Comparison of ENCODE assay signal across 33 mouse cellular contexts in the genomic region with DNA sequence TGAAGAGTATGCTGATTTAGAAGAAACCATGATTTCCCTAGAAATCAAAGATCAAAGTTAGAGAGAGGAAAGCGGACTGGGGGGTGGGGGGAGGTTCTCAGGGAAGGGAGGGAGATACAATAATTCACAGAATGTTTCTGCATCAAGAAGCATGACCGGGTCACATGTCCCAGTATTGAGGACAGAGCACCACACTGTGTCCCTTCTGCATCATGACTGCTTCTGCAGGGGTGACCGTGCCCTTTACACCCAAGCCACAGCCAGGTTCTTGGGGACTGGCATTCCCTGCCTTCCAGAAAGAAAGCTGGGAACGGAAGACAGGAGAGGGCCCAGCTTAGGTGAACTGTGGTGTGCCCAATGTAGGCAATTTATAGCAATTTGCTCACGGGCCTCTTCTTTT.
"Had no signal": no experiment of that assay in that cellular context is flagged by ENCODE, and none has a peak within 500 bp of the region (broad histone marks: within the 10 kb centered on the region; RNA-seq: fewer than 3 reads in every experiment).

No protein-coding gene starts in this region.

- H3K36me3 ChIP-seq: limb, embryonic 12.5 days; limb, embryonic 13.5 days; limb, embryonic 15.5 days; liver, embryonic 12.5 days; liver, embryonic 13.5 days; liver, embryonic 15.5 days; lung, embryonic 15.5 days; midbrain, embryonic 10.5 days; midbrain, embryonic 12.5 days; midbrain, embryonic 13.5 days; midbrain, embryonic 15.5 days; neural tube, embryonic 12.5 days; neural tube, embryonic 13.5 days had no signal

- H3K27ac ChIP-seq: limb, embryonic 10.5 days; limb, embryonic 12.5 days; limb, embryonic 13.5 days; limb, embryonic 15.5 days; liver, embryonic 12.5 days; liver, embryonic 13.5 days; liver, embryonic 14.5 days; liver, embryonic 15.5 days; lung, embryonic 15.5 days; macrophage; midbrain, embryonic 10.5 days; midbrain, embryonic 12.5 days; midbrain, embryonic 13.5 days; midbrain, embryonic 15.5 days; neural tube, embryonic 12.5 days; neural tube, embryonic 13.5 days had no signal

- H3K4me3 ChIP-seq: limb, embryonic 10.5 days; limb, embryonic 12.5 days; limb, embryonic 13.5 days; limb, embryonic 15.5 days; liver, embryonic 12.5 days; liver, embryonic 13.5 days; liver, embryonic 15.5 days; lung, embryonic 15.5 days; megakaryocyte, embryonic 14.5 days; midbrain, embryonic 10.5 days; midbrain, embryonic 12.5 days; midbrain, embryonic 13.5 days; midbrain, embryonic 15.5 days; myocyte; neural tube, embryonic 12.5 days; neural tube, embryonic 13.5 days had no signal

- DNase-seq: left cerebral cortex, postnatal 4 days; liver; liver, embryonic 13.5 days; liver, postnatal 0 days; lung, adult 18-20 months; lung, adult 2 months; lung, embryonic 14.5 days; lung, postnatal 10 days; lung, postnatal 14 days; lung, postnatal 36 days; lung, postnatal 4 days; midbrain, embryonic 14.5 days had no signal

- H3K4me2 ChIP-seq: limb, embryonic 12.5 days; limb, embryonic 13.5 days; limb, embryonic 15.5 days; liver, embryonic 11.5 days; liver, embryonic 12.5 days; liver, embryonic 13.5 days; liver, embryonic 15.5 days; lung, embryonic 14.5 days; lung, embryonic 15.5 days; midbrain, embryonic 11.5 days; midbrain, embryonic 12.5 days; midbrain, embryonic 13.5 days; midbrain, embryonic 15.5 days; neural tube, embryonic 12.5 days; neural tube, embryonic 13.5 days had no signal

- H3K9me3 ChIP-seq: limb, embryonic 10.5 days; limb, embryonic 12.5 days; limb, embryonic 13.5 days; limb, embryonic 15.5 days; liver, embryonic 12.5 days; liver, embryonic 13.5 days; liver, embryonic 15.5 days; lung, embryonic 15.5 days; megakaryocyte, embryonic 14.5 days; midbrain, embryonic 10.5 days; midbrain, embryonic 12.5 days; midbrain, embryonic 13.5 days; midbrain, embryonic 15.5 days; neural tube, embryonic 12.5 days; neural tube, embryonic 13.5 days had no signal

- H3K27me3 ChIP-seq: limb, embryonic 12.5 days; limb, embryonic 15.5 days; liver, embryonic 12.5 days; liver, embryonic 13.5 days; liver, embryonic 15.5 days; lung, embryonic 15.5 days; megakaryocyte, embryonic 14.5 days; midbrain, embryonic 15.5 days; neural tube, embryonic 12.5 days; neural tube, embryonic 13.5 days had no signal

- ATAC-seq: liver, embryonic 12.5 days; liver, postnatal 0 days; lung, postnatal 0 days; midbrain, embryonic 13.5 days; midbrain, embryonic 15.5 days; midbrain, embryonic 16.5 days had no signal

- H3K9ac ChIP-seq: limb, embryonic 12.5 days; limb, embryonic 13.5 days; limb, embryonic 15.5 days; liver, embryonic 12.5 days; liver, embryonic 13.5 days; liver, embryonic 14.5 days; liver, embryonic 15.5 days; liver, postnatal 0 days; lung, embryonic 14.5 days; lung, embryonic 15.5 days; midbrain, embryonic 12.5 days; midbrain, embryonic 13.5 days; midbrain, embryonic 15.5 days; neural tube, embryonic 12.5 days; neural tube, embryonic 13.5 days had no signal
